Mouse (Mus musculus): ENCODE results near the gene Arid3a. TPM values are rescaled to one million over a fixed set of nuclear protein-coding genes. Genes with fewer than 3 reads are reported as not detected.

Arid3a gene
- total and polyA plus RNA-seq, 3 experiments, result 48.4 to 114 (median 94.4) TPM

DNA sequence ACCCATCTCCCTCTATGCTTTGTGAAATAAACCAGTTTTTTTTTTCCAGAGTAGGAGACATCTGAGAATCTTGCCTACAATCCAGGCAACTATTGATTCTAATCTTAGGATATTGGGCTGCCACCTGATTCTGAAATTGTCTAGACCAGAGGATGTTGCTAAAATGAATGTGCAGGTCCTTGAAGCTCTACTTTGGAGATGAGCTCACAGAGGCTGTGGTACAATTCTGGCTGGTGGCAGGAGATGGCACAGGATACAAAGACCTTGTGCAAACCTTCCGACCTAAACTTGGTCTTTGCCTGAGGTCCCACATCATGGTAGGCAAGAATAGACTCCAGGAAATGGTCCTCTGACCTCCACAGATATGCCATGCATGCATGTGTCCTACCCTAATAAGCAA, 68.8 kb downstream of the Arid3a start (continued):
- TF ChIP-seq MEF2A (IDR thresholded peaks at IDR 0.05; ENCODE audit: borderline replicate concordance, low read depth, low read length) (no peak), SMC3 (IDR thresholded peaks at IDR 0.05; ENCODE audit: low read depth, low read length) (no peak), CHD1 (IDR thresholded peaks at IDR 0.05; ENCODE audit: low read depth, low read length) (no peak), RAD21 (IDR thresholded peaks at IDR 0.05; ENCODE audit: low read depth, low read length) (no peak)

- H3K4me2 ChIP-seq (ENCODE audit: insufficient read depth, low read depth, poor library complexity, severe bottlenecking), result peak within 1 kb of the TSS; percentile 63
- H3K4me3 ChIP-seq (replicated peaks in 1 of 3; ENCODE audit: low read depth in 2 of 3, low read length in 2 of 3, poor library complexity in 1 of 3), result peak within 1 kb of the TSS; percentile 58 to 87 (median 77)
- H3K9ac ChIP-seq (ENCODE audit: insufficient read depth, low read depth), result peak within 1 kb of the TSS; percentile 46
- H3K27me3 ChIP-seq (replicated peaks), result no peaks in the 10 kb centered on the region
- peak; percentile 95 for DNase-seq (ENCODE audit: extremely low read depth)
- H3K36me3 ChIP-seq (replicated peaks in 1 of 2; ENCODE audit: control insufficient read depth in 1 of 2, insufficient read depth in 1 of 2, low read length in 1 of 2), result peaks cover 18 to 67% of the 10 kb centered on the region in 2 experiments
- H3K27ac ChIP-seq (ENCODE audit: insufficient read depth, low read depth), result no peak within 1 kb of the TSS
- peaks cover 0 to 22% of the 10 kb centered on the region in 2 experiments; a peak in 2 of 4 replicates for H3K4me1 ChIP-seq (ENCODE audit: control insufficient read depth in 1 of 2, insufficient read depth in 2 of 2)
- in situ Hi-C loops (cut with MboI; ENCODE audit: low pct_ligation_motif_present, low pct_unique_long_range_greater_than_20kb, low sequenced_read_pairs), result no loop called here
- H3K79me2 ChIP-seq (replicated peaks; ENCODE audit: control insufficient read depth, extremely low read depth, insufficient read depth, poor library complexity, severe bottlenecking), result no peaks in the 10 kb centered on the region
- dilution Hi-C loops (cut with MboI; ENCODE audit: extremely low pct_ligation_motif_present, extremely low pct_unique_long_range_greater_than_20kb, low sequenced_read_pairs), result no loop called here
- peaks cover 8% of the 10 kb centered on the region for H3K9me3 ChIP-seq (replicated peaks; ENCODE audit: low read length)
- TF ChIP-seq USF2 (conservative IDR thresholded peaks at IDR 0.05; ENCODE audit: low read depth, low read length) (no peak), CHD2 (IDR thresholded peaks at IDR 0.05; ENCODE audit: low read length) (peak; percentile 77), PAX5 (IDR thresholded peaks at IDR 0.05; ENCODE audit: low read length) (no peak), POLR2A (IDR thresholded peaks at IDR 0.05; ENCODE audit: low read depth, low read length) (peak; percentile 60), IRF4 (IDR thresholded peaks at IDR 0.05; ENCODE audit: low read depth, low read length) (0 out of 2 replicates have a peak, but pooled peaks have one; percentile 3), BHLHE40 (IDR thresholded peaks at IDR 0.05; ENCODE audit: low read depth, low read length) (no peak), MAZ (IDR thresholded peaks at IDR 0.05; ENCODE audit: low read depth, low read length) (0 out of 2 replicates have a peak, but pooled peaks have one; percentile 49), RCOR1 (conservative IDR thresholded peaks at IDR 0.05; ENCODE audit: low read depth, low read length) (0 out of 2 replicates have a peak, but pooled peaks have one; percentile 57), KAT2A (IDR thresholded peaks at IDR 0.05; ENCODE audit: insufficient replicate concordance, low read length) (no peak), E2F4 (IDR thresholded peaks at IDR 0.05; ENCODE audit: insufficient replicate concordance, low read depth, low read length) (no peak), MXI1 (IDR thresholded peaks at IDR 0.05; ENCODE audit: low read depth, low read length) (no peak; the same call in 1 of the 2 replicates), SMC3 (IDR thresholded peaks at IDR 0.05; ENCODE audit: low read depth, low read length) (no peak), USF1 (IDR thresholded peaks at IDR 0.05; ENCODE audit: low read depth, low read length) (no peak), TBP (conservative IDR thresholded peaks at IDR 0.05; ENCODE audit: low read depth, low read length) (peak; percentile 76), CTCF (conservative IDR thresholded peaks at IDR 0.05 in 1 of 2, IDR thresholded peaks at IDR 0.05 in 1 of 2; ENCODE audit: low read depth in 2 of 2, low read length in 2 of 2) (no peak), ZC3H11A (IDR thresholded peaks at IDR 0.05; ENCODE audit: low read depth, low read length) (no peak), POLR2AphosphoS2 (IDR thresholded peaks at IDR 0.05; ENCODE audit: low read depth, low read length) (0 out of 2 replicates have a peak, but pooled peaks have one; percentile 33), JUN (IDR thresholded peaks at IDR 0.05; ENCODE audit: insufficient read depth, low read depth, low read length) (no peak), ETS1 (conservative IDR thresholded peaks at IDR 0.05; ENCODE audit: low read depth, low read length) (no peak), NELFE (IDR thresholded peaks at IDR 0.05; ENCODE audit: low read depth, low read length) (0 out of 2 replicates have a peak, but pooled peaks have one; percentile 60), ZMIZ1 (IDR thresholded peaks at IDR 0.05; ENCODE audit: low read depth, low read length) (0 out of 2 replicates have a peak, but pooled peaks have one; percentile 53), ZNF384 (IDR thresholded peaks at IDR 0.05; ENCODE audit: low read depth, low read length) (no peak), ZKSCAN1 (IDR thresholded peaks at IDR 0.05; ENCODE audit: borderline replicate concordance, low read depth, low read length) (no peak), RAD21 (IDR thresholded peaks at IDR 0.05; ENCODE audit: low read depth, low read length) (no peak), NRF1 (IDR thresholded peaks at IDR 0.05; ENCODE audit: low read depth, low read length) (peak; percentile 35; the same call in 1 of the 2 replicates), EP300 (IDR thresholded peaks at IDR 0.05; ENCODE audit: low read length) (no peak), SIN3A (IDR thresholded peaks at IDR 0.05; ENCODE audit: low read length) (peak; percentile 52), MYC (IDR thresholded peaks at IDR 0.05; ENCODE audit: low read depth, low read length) (0 out of 2 replicates have a peak, but pooled peaks have one; percentile 26), CHD1 (IDR thresholded peaks at IDR 0.05; ENCODE audit: low read depth, low read length) (no peak), HCFC1 (IDR thresholded peaks at IDR 0.05; ENCODE audit: low read depth, low read length) (peak; percentile 53), MAX (IDR thresholded peaks at IDR 0.05; ENCODE audit: low read length) (peak; percentile 69), TCF12 (IDR thresholded peaks at IDR 0.05; ENCODE audit: low read depth, low read length) (peak; percentile 11; the same call in 1 of the 2 replicates), UBTF (IDR thresholded peaks at IDR 0.05; ENCODE audit: low read depth, low read length) (no peak), GABPA (IDR thresholded peaks at IDR 0.05; ENCODE audit: insufficient replicate concordance, low read depth, low read length) (no peak)
These were observed 69.6 kb downstream of the Arid3a start, which contains the start of gene Abca7 for GRCm38 (mm10) chr10:79996272-79997033. Gene Abca7, plus strand, starts transcription at chr10:79996494.
